Mouse (Mus musculus) liver, embryonic 14 days (tissue): ENCODE data around the gene Gm525. TPM values are rescaled to one million over a fixed set of nuclear protein-coding genes. Genes with fewer than 3 reads are reported as not detected.

Experiments used
- polyA plus RNA-seq: library from polyadenylated mRNA; depleted of rRNA; stranded (reverse); fragments of >200 nt; gene quantifications from 2 replicates; pipeline ENCODE4 v1.2.3, GENCODE M21; 2012; rRNA removed

Gm525 gene
- polyA plus RNA-seq, result 0.08 TPM in 1 of 2 replicates, not detected in the other

GRCm38 (mm10) chr11:89073541-89073940 lies at the start of gene Gm525:
Gene Gm525 (plus strand): TSS chr11:89073841.

GRCm38 (mm10) chr11:89066750-89067149 lies 6.9 kb upstream of the Gm525 start, which contains the start of gene Dgke:
Gene Dgke (minus strand): TSS chr11:89066850.

Other genes starting within 250 kb of the Gm525 start
- 9.5 and 10.5 TPM in 2 replicates for gene Akap1, start 209.3 kb upstream of the Gm525 start, polyA plus RNA-seq
- 13.5 and 18.7 TPM in 2 replicates for gene Scpep1, start 118.4 kb upstream of the Gm525 start, polyA plus RNA-seq
- gene Elobl, start 106.9 kb upstream of the Gm525 start, polyA plus RNA-seq, result not detected in 2 replicates
- gene Coil, start 103.6 kb upstream of the Gm525 start, polyA plus RNA-seq, result 4.3 and 4.6 TPM in 2 replicates
- gene Trim25, start 74.5 kb upstream of the Gm525 start, polyA plus RNA-seq, result 9.2 and 12.9 TPM in 2 replicates
- gene Dgke, start 7.0 kb upstream of the Gm525 start, polyA plus RNA-seq, result 0.63 and 0.66 TPM in 2 replicates
- gene Nog, start 228.5 kb downstream of the Gm525 start, polyA plus RNA-seq, result 0.08 TPM in 1 of 2 replicates, not detected in the other